Mouse (Mus musculus) forebrain, embryonic 11.5 days (tissue): ENCODE results near the gene 2900026A02Rik. TPM values are rescaled to one million over a fixed set of nuclear protein-coding genes. Genes with fewer than 3 reads are reported as not detected.

Experiments
- ATAC-seq: fragments of 200-750 bp; cut with Nextera tagmentation; replicated peaks from 2 replicates; pipeline ENCODE4 v1.8.0; 2017; ENCODE audit warnings: moderate TSS enrichment; ENCODE audit not compliant: low FRiP score
- DNase-seq: peaks from one replicate; pipeline ENCODE4 v3.0.0-alpha.2; 2017; ENCODE audit warnings: low spot score
- H3K27ac ChIP-seq: fragments of 300-500 bp; sonication (generic); 2 replicates; pipeline ENCODE4 v1.5.1; 2014; ENCODE audit warnings: low read depth, low read length
- H3K27me3 ChIP-seq: fragments of 300-500 bp; sonication (generic); 2 replicates; pipeline ENCODE4 v1.6.1; 2014; ENCODE audit warnings: mild to moderate bottlenecking, low read length, mixed read lengths; ENCODE audit not compliant: control insufficient read depth, insufficient read depth
- H3K36me3 ChIP-seq: fragments of 300-500 bp; sonication (generic); 2 replicates; pipeline ENCODE4 v1.6.1; 2014; ENCODE audit warnings: mild to moderate bottlenecking, low read length, moderate library complexity, mixed read lengths; ENCODE audit not compliant: control insufficient read depth, insufficient read depth
- H3K4me1 ChIP-seq: fragments of 300-500 bp; sonication (generic); replicated peaks from 2 replicates; pipeline ENCODE4 v1.6.1; 2014; ENCODE audit warnings: low read length, mixed read lengths; ENCODE audit not compliant: control insufficient read depth, insufficient read depth
- H3K4me2 ChIP-seq: fragments of 300-500 bp; sonication (generic); 2 replicates; pipeline ENCODE4 v1.6.1; 2014; ENCODE audit warnings: low read depth, mild to moderate bottlenecking, low read length, moderate library complexity, mixed read lengths; ENCODE audit not compliant: severe bottlenecking
- H3K4me3 ChIP-seq: fragments of 300-500 bp; sonication (generic); 2 replicates; pipeline ENCODE4 v1.5.1; 2014; ENCODE audit warnings: low read depth, low read length
- H3K9ac ChIP-seq: fragments of 300-500 bp; sonication (generic); 2 replicates; pipeline ENCODE4 v1.6.1; 2014; ENCODE audit warnings: low read length
- H3K9me3 ChIP-seq: fragments of 300-500 bp; sonication (generic); 2 replicates; pipeline ENCODE4 v1.6.1; 2016; ENCODE audit warnings: low read length, mixed read lengths; ENCODE audit not compliant: control insufficient read depth
- WGBS: fragments of 180-500 bp; shearing (Covaris S2); extraction: QIAGEN DNeasy Blood & Tissue Kit; methylation state at CpG from one replicate; pipeline ENCODE4 v1.1.7; 2014; 5-methylcytosine and 5-hydroxymethylcytosine counted together
- polyA plus RNA-seq: library from polyadenylated mRNA; unstranded; fragments of >200 nt; fragmentation: Nextera tagmentation; extraction: Ambion mirVana; gene quantifications from 2 replicates; pipeline ENCODE4 v1.2.1, GENCODE M21; 2014

Gene 2900026A02Rik
- polyA plus RNA-seq, 1 experiment from 2014 or later = 3.4 TPM

DNA sequence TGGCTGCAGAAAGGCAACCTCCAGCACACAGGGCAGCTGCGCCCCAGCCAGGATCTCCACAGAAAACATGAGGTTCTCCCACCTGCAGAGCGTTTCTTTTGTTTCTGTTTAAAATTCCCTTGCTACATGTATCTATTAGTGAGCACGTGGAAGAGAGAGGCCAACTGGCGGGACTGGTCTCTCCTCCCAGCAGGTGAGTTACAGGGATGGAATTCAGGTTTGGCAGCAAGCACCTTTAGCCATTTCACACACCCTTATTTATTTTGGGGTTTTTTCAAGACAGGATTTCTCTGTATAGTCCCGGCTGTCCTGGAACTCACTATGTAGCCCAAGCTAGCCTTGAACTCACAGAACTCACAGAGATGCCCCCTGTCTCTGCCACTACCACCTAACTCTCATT, 66.6 kb downstream of the 2900026A02Rik start:
- Histone ChIP-seq H3K4me2 (no peak overlapping the region), H3K27me3 (no peaks in the 10 kb centered on the region), H3K4me1 (peaks cover 13% of the 10 kb centered on the region), H3K36me3 (no peaks in the 10 kb centered on the region), H3K9ac (no peak overlapping the region; the same call in 1 of the 2 replicates), H3K27ac (no peak overlapping the region), H3K4me3 (no peak overlapping the region), H3K9me3 (no peaks in the 10 kb centered on the region)
- WGBS = 80% methylated on average over 5 of the region's 5 CpGs
- ATAC-seq (no peak), DNase-seq (no peak)

DNA sequence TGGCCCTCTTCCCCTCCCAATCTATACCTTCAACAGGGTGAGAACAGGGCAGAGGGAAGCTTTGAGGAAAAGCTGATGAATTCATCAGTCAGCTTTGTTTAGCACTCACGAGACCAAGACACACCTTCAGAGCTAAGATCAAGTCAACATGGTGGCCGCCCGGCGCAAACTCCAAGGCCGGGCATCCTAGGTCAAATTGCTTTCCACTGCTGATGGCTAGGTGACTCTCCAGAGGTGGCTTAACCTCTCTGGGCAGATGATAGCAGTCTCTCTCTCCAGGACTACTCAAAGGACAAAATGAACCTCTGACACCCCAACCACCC, 67.6 kb downstream of the 2900026A02Rik start:
- H3K9me3 ChIP-seq = no peaks in the 10 kb centered on the region
- no peak overlapping the region for H3K27ac ChIP-seq
- WGBS = 94% methylated on average over 5 of the region's 5 CpGs
- DNase-seq (no peak), ATAC-seq (no peak)
- H3K9ac ChIP-seq = no peak overlapping the region
- H3K4me2 ChIP-seq = no peak overlapping the region
- no peak overlapping the region for H3K4me3 ChIP-seq
- H3K27me3 ChIP-seq = no peaks in the 10 kb centered on the region
- H3K36me3 ChIP-seq = no peaks in the 10 kb centered on the region
- H3K4me1 ChIP-seq = peaks cover 15% of the 10 kb centered on the region

DNA sequence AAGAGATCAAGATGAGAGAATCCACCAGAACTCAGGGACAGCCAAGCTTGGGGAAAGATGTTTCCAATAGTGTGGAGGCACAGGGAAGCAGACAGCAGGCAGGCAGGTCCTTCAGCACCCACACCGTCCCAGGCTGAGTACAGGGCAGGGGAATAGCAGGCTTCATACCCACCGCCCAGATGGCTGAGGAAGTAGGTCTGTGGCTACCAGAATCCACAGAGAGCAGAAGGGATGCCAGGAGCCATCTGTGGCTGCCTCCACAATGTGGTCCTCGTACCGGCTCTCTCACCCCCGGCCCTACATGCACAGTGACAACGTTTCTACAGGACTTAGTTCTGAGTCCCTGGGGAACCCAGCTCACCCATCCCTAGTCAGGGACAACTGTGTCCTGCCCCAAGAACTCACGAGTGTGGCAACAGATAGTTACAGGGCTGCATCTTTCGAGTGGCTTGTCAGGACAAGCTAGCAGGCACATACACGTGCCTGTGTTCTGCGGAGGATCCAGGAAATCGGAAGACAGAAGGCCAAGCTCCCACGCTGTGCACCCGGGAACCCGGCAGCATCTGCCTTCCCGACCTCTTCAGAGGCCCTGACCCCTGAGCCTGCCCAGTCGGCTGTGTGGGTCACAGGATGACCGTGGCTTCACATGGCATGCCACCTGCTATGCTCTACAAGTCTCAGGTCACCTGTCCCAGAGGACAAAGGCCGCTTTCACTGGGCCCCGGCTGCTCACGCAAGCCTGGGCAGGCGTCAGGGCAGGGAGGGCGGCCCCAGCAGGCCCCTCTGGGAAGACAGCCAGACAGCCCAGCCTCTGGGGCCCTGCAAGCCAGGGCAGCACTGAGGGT, 68.2 kb downstream of the 2900026A02Rik start:
- Histone ChIP-seq H3K4me2 (no peak overlapping the region), H3K4me3 (no peak overlapping the region), H3K36me3 (no peaks in the 10 kb centered on the region), H3K27me3 (no peaks in the 10 kb centered on the region), H3K9me3 (no peaks in the 10 kb centered on the region), H3K27ac (peak overlapping the region; percentile 12; the same call in 1 of the 2 replicates), H3K9ac (no peak overlapping the region), H3K4me1 (peaks cover 15% of the 10 kb centered on the region)
- DNase-seq (no peak), ATAC-seq (no peak)
- WGBS = 66% methylated on average over 22 of the region's 22 CpGs

DNA sequence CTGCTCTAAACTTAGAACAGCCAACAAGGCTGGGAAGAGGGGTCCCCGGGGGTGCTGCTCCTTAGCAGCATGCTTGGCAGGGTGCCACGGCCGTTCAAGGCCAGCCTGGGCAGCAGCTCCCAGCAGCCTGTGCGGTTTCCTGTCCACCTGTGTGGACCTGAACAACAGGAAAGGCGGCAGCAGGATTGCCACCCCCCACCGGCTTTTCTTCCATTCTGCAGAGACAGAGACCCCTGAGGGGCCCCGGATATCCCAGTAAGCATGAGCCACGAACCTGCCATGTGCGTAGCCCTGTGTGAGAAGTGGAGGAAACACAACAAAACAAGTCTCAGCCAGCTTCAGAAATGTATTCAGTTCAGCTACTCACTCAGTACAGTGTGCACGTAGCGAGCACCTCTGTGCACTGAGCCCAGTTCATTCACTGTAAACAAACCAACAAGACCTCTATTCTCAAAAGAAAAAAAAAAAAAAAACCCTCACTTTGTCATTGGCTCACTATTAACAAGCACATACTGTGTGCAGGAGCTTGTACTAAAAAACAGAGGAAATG, 69.4 kb downstream of the 2900026A02Rik start:
- no peaks in the 10 kb centered on the region for H3K27me3 ChIP-seq
- H3K9me3 ChIP-seq = no peaks in the 10 kb centered on the region
- peaks cover 15% of the 10 kb centered on the region for H3K4me1 ChIP-seq
- ATAC-seq (no peak), DNase-seq (peak; percentile 64)
- 41% methylated on average over 11 of the region's 11 CpGs for WGBS
- H3K4me3 ChIP-seq = no peak overlapping the region
- H3K4me2 ChIP-seq = no peak overlapping the region
- peak overlapping the region; percentile 41 for H3K27ac ChIP-seq
- no peaks in the 10 kb centered on the region for H3K36me3 ChIP-seq
- H3K9ac ChIP-seq = no peak overlapping the region; the same call in 1 of the 2 replicates

- H3K4me2 ChIP-seq = no peak overlapping the region
- H3K9ac ChIP-seq = no peak overlapping the region; the same call in 1 of the 2 replicates
- 72% methylated on average over 9 of the region's 9 CpGs for WGBS
- ATAC-seq = no peak
- H3K27ac ChIP-seq = peak overlapping the region; percentile 41
- no peak overlapping the region for H3K4me3 ChIP-seq
- no peaks in the 10 kb centered on the region for H3K27me3 ChIP-seq
- H3K36me3 ChIP-seq = no peaks in the 10 kb centered on the region
- no peaks in the 10 kb centered on the region for H3K9me3 ChIP-seq
- peaks cover 15% of the 10 kb centered on the region for H3K4me1 ChIP-seq
- no peak for DNase-seq
Measured at GRCm38 (mm10) chr5:113150871-113151553, 70.0 kb downstream of the 2900026A02Rik start.

DNA sequence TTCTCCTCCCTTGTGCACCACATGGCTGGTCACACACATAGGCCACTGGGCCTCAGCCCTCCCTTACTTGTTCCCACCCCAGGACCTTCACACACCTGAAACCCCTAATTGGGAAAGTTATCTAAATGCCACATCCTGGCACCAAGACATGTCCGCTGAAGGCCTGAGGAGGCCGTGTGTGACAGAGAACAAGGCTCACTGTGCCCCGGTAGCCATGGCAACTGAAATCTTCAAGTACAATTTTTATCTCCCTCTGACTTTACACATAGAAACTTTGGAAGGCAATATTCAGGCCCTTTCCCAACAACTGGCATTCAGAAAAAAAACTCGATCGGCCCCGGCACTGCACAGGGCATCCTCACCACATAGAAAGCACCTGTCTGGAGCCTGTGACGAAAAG, 72.0 kb downstream of the 2900026A02Rik start:
- DNase-seq = no peak
- Histone ChIP-seq H3K27ac (no peak overlapping the region), H3K4me2 (no peak overlapping the region), H3K4me1 (peaks cover 15% of the 10 kb centered on the region), H3K9ac (peak overlapping the region; percentile 20; the same call in 1 of the 2 replicates), H3K27me3 (no peaks in the 10 kb centered on the region), H3K4me3 (no peak overlapping the region), H3K36me3 (no peaks in the 10 kb centered on the region), H3K9me3 (no peaks in the 10 kb centered on the region)
- no peak for ATAC-seq
- 84% methylated on average over 7 of the region's 7 CpGs for WGBS

DNA sequence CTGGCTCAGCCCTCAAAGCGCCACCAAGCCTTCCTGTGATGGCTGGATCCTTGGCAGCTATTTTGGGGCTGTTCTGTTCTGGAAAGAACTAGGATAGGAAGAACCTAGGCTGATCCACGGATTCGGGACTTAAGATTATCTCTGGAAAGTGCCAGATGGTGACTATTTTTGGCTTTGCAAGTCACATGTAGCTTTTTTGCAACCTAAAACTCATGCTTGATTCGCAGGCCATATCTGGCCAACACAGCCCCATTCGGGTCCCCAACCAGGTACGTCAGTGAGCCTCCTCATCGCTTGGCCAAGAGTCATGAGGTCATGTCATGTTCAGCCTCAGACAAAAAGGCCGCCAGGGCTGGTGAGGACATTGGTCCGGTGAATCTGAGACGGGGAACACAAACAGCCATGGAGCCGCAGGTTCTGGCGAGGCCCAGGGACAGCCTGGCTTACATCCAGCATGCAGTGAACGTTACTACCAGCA, 73.0 kb downstream of the 2900026A02Rik start:
- Histone ChIP-seq H3K27me3 (no peaks in the 10 kb centered on the region), H3K36me3 (no peaks in the 10 kb centered on the region), H3K4me1 (peaks cover 10% of the 10 kb centered on the region), H3K9me3 (no peaks in the 10 kb centered on the region), H3K27ac (no peak overlapping the region), H3K9ac (no peak overlapping the region), H3K4me2 (no peak overlapping the region), H3K4me3 (no peak overlapping the region)
- DNase-seq = no peak
- ATAC-seq = no peak
- WGBS = 87% methylated on average over 13 of the region's 13 CpGs

DNA sequence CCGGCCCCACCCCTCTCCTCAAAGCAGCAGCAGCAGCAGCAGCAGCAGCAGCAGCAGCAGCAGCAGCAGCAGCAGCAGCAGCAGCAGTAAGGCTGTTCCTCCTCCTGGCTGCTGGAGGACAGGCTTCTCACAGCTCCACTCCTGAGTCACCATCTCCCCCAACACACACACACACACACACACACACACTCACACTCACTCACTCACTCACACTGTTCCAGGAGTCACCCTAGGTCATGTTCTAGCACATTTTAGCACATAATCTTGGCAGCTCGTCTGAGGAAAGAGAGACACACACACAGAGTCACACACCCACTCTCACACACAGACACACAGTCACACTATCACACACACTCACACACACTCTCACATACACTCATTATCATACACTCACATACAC, 74.4 kb downstream of the 2900026A02Rik start:
- Histone ChIP-seq H3K9ac (no peak overlapping the region), H3K27me3 (no peaks in the 10 kb centered on the region), H3K4me1 (peaks cover 8% of the 10 kb centered on the region), H3K36me3 (no peaks in the 10 kb centered on the region), H3K9me3 (no peaks in the 10 kb centered on the region), H3K27ac (no peak overlapping the region), H3K4me3 (no peak overlapping the region), H3K4me2 (no peak overlapping the region)
- WGBS = 79% methylated on average over 2 of the region's 2 CpGs
- DNase-seq = no peak
- ATAC-seq = no peak
